Mouse (Mus musculus) adrenal gland, postnatal 10 days (tissue): ENCODE measurements around the gene Cd86. TPM values are rescaled to one million over a fixed set of nuclear protein-coding genes. Genes with fewer than 3 reads are reported as not detected.

Source experiments
- DNase-seq: peaks from one replicate; pipeline ENCODE4 v3.0.0; 2021; ENCODE audit warnings: mixed read lengths
- long read RNA-seq, 2 experiments: library from polyadenylated mRNA; stranded (forward); transcript quantifications; one replicate each; pipeline ENCODE4 v2.0.0; 2021
- total RNA-seq, 2 experiments: library from RNA; stranded (reverse); gene quantifications; 2 replicates each; pipeline ENCODE4 v1.2.3; 2021

Gene Cd86
- 1 to 10 TPM; 1.8 to 2.8 TPM for total RNA-seq
- long read RNA-seq, experiment 1: 0 reads
- long read RNA-seq, experiment 2: 0 reads

- no peak for DNase-seq
Observed at GRCm38 (mm10) chr16:36665782-36666181, at the start of gene Cd86. TSS of gene Cd86 (minus strand) at chr16:36666081.

- no peak for DNase-seq
Observed at GRCm38 (mm10) chr16:36711760-36712159, 45.9 kb upstream of the Cd86 start.

- no peak for DNase-seq
Observed at GRCm38 (mm10) chr16:36710794-36711193, 44.9 kb upstream of the Cd86 start.

- no peak for DNase-seq
Observed at GRCm38 (mm10) chr16:36709405-36709804, 43.5 kb upstream of the Cd86 start.

GRCm38 (mm10) chr16:36708751-36709150 is 42.9 kb upstream of the Cd86 start:
- DNase-seq: no peak

GRCm38 (mm10) chr16:36707702-36708423 is 42.0 kb upstream of the Cd86 start:
- DNase-seq: no peak

GRCm38 (mm10) chr16:36700484-36700883 is 34.6 kb upstream of the Cd86 start:
- DNase-seq: no peak

GRCm38 (mm10) chr16:36697331-36697730 is 31.4 kb upstream of the Cd86 start:
- no peak for DNase-seq

- DNase-seq: no peak
Observed at GRCm38 (mm10) chr16:36694798-36695290, 29.0 kb upstream of the Cd86 start.

GRCm38 (mm10) chr16:36693818-36694413 is 28.0 kb upstream of the Cd86 start, which contains the start of gene Ildr1:
TSS of gene Ildr1 (plus strand) at chr16:36693978.
- peak; percentile 11 for DNase-seq

GRCm38 (mm10) chr16:36691484-36691883 is 25.6 kb upstream of the Cd86 start:
- DNase-seq: no peak

GRCm38 (mm10) chr16:36688076-36688475 is 22.2 kb upstream of the Cd86 start:
- no peak for DNase-seq

GRCm38 (mm10) chr16:36684325-36684918 is 18.5 kb upstream of the Cd86 start:
- no peak for DNase-seq

GRCm38 (mm10) chr16:36681829-36682228 is 15.9 kb upstream of the Cd86 start:
- DNase-seq: no peak

GRCm38 (mm10) chr16:36675902-36676301 is 10.0 kb upstream of the Cd86 start:
- no peak for DNase-seq

GRCm38 (mm10) chr16:36675304-36675703 is 9.4 kb upstream of the Cd86 start:
- DNase-seq: no peak

GRCm38 (mm10) chr16:36674457-36675204 is 8.8 kb upstream of the Cd86 start:
- no peak for DNase-seq

- no peak for DNase-seq
Observed at GRCm38 (mm10) chr16:36673196-36673595, 7.3 kb upstream of the Cd86 start.

GRCm38 (mm10) chr16:36670590-36670989 is 4.7 kb upstream of the Cd86 start:
- DNase-seq: no peak

- DNase-seq: no peak
Observed at GRCm38 (mm10) chr16:36666448-36667017, 652 bp upstream of the Cd86 start.

- DNase-seq: no peak
Observed at GRCm38 (mm10) chr16:36663484-36663883, 2.4 kb downstream of the Cd86 start.

GRCm38 (mm10) chr16:36661330-36661729 is 4.6 kb downstream of the Cd86 start:
- DNase-seq: no peak
